Mouse (Mus musculus) cortical plate, adult 2 months (tissue): ENCODE measurements around the gene Rbm34.

Source experiments
- CTCF ChIP-seq: fragments of 200-500 bp; IDR thresholded peaks from 2 replicates; pipeline ENCODE4 v1.5.1; 2011; ENCODE audit warnings: mild to moderate bottlenecking, control low read depth, low read length; ENCODE audit not compliant: insufficient read depth; ENCODE audit errors: extremely low read depth
- POLR2A ChIP-seq: fragments of 200-500 bp; IDR thresholded peaks from 2 replicates; pipeline ENCODE4 v1.6.1; 2011; ENCODE audit warnings: mild to moderate bottlenecking, low read length, control low read depth; ENCODE audit not compliant: insufficient read depth; ENCODE audit errors: extremely low read depth

GRCm38 (mm10) chr8:126969546-126969945 lies 1.3 kb downstream of the Rbm34 start:
- TF ChIP-seq POLR2A (no peak), CTCF (no peak)
